Mouse (Mus musculus): Measurements from ENCODE around the gene Eng.

Eng gene

DNA sequence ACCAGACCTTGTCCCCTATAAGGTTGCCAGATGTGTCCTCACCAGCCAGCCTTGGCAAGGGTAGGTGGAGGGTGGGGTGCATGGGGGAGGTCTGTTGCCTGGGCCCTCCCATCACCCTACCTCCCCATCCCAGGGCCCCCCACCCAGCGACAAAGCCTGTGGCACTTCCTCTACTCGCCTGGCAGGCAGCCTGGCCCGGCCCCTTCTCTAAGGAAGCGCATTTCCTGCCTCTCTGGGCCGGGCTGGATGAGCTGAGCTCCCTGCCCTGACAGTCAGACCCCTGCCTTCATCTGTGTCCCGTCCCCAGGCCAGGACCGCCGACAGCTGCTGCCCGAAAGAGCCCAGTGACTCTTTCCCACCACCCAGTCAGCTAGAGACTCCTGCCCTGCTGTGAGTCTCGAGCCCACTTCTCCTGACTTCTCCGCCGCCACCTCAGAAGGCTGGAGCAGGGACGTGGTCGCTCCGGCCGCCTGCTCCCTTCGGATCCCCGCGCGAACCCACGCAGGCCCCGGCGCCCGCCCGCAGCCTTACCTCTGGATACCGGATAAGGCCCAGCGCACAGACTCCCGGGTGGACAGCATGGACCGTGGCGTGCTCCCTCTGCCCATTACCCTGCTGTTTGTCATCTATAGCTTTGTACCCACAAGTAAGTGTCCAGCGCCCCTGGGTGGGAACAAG, at the start of gene Eng:
TSS of gene Eng (plus strand) at position 217 of the 678 bp plus-strand sequence.
- DNase-seq (ENCODE audit: low read depth, low spot score), result no peak

DNA sequence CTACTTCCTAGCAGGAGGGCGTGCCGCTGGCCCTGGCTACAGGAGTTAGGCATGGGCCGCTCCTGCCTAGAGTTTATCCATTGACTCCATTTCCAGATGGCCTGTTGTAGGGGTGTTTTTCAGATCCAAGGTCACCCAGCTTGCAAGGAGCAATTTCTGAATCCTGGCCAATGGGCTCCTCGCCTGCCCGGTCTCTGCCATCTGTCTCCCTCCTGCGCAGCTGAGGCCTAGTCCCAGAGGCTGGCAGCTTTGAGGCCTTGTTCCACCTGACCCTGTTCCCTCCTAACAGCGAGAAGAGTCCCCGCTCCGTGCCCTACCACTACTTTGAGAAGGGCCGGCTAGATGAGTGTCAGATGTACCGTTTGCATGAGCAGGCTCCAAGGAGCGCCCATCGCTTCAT, 49.7 kb upstream of the Eng start:
- no peak for DNase-seq (ENCODE audit: low read depth, low spot score)

DNA sequence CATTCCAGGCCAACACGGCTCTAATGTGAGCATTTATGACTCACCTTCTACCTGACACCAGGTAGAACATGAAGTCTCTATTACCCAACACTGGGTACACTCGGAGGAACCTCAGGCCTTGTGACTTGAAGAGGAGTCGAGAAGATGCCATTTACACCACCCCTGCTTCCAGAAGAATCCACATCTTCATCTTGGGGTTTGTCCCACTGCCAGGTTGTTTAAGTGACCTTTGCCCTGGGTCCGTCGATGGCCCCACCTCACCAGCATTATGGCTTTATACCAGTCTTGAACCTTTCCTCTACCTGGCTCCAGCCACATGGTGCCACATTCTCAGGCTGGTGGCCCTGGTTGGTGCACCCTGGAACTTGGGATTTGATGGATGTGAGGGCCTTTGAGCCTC, 49.1 kb upstream of the Eng start:
- DNase-seq (ENCODE audit: low read depth, low spot score), result no peak

DNA sequence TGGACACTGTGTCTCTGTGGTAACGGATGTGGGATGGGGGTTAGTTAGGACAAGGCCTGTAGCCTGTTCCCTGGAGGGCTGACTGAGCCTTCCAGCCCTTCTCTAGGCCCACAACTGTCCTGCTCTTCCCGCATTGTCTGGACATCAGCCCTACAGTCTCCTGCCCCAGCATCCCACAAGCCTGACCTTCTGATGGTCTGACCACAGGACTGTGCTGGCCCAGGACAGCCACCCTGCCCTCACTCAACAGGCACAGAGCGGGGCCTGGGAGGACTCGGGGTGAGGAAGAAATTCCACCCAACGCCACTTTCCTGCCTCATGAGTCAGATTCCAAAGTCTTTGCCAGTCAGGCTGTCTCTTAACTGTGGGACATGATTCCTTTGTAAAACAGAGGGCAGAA, 48.7 kb upstream of the Eng start:
- DNase-seq (ENCODE audit: low read depth, low spot score), result peak; percentile 72

DNA sequence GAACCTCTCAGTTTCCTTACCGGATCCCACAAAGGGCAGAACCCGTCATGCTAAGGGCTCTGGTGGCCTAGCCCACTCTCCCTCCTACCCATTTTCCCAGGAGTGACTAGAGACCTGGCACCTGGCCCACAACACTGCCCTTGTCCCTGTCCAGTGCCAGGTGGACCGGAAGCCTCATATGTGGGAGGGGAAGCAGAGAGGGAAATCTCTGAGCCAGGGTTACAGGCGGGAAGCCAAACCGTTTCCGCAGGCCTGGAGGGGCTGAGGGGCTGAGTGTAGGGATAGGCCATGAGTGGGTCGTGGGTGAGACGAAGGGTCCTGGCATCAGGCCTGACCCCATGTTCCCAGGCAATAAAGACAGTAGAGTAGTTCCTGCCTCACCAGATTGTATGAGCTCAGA, 47.9 kb upstream of the Eng start:
- no peak for DNase-seq (ENCODE audit: low read depth, low spot score)

DNA sequence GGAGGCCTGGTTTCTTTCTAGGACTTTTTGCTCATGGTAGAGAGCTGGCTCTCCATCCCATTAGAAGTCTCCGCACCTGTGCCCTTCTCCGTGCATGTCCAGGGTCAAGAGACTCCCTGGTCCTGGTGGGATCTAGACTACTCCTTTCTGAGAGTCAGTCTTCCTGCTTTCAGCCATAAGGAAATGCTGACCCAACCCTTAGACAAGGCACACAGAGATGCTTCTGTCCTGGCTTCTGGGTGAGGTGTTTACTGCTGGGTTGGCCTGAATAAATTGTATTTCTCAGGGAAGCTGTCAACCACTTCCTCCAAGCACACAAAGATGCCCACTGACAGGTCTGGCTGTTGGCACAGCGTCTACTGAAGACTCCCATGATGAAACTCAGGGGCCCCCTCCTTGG, 47.0 kb upstream of the Eng start, which contains the start of gene St6galnac6:
TSS of gene St6galnac6 (plus strand) at position 301 of the 400 bp plus-strand sequence.
- DNase-seq (ENCODE audit: low read depth, low spot score), result no peak

DNA sequence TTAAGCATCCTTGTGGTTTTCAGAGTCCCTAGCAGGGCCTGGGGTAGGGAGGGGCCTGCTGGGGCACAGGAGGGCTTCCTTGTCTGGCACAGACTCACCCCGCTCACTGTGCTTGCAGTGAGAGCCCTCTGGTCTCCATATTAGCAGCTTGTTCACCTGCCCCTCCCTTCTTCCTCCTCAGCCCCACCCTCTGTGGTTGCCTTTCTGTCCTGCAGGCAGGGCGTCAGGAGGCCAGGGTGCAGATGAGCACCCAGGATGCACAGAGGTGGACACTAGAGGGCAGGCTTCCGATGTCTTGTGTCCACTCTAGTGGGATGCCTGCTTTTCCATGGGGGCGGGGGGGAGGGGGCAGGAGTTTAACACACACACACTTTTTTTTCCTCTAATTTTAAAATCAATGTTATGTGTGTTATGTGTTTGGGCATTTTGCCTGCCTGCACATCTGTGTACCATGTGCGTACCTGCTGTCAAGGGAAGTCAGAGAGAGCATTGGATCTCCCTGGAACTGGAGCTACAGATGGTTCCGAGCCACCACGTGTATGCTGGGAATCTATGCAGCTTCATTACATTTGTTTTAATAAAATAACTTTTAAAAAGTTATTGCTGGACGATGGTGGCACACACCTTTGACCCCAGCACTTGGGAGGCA, 44.9 kb upstream of the Eng start:
- DNase-seq (ENCODE audit: low read depth, low spot score), result peak; percentile 52

DNA sequence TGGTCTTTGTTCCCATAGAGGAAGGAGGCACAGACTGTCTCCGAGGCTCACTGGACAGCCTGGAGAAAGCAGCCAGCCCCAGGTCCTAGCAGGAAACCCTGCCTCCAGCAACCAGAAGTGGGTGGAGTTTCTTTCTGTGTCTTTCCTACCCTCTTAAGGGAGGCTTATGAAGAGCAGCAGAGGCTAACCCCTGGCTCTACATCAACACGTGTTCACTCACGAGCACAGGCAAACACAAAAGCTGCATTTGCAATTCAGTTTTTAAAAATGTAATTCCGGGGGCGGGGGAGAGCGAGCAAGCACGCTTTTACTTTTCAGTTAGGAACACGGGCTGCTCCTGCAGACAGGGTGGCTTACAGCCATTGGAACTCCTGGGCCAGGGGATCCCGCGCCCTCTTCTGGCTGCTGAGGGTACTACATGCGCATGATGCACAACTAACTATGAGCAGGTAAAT, 43.8 kb upstream of the Eng start:
- peak; percentile 64 for DNase-seq (ENCODE audit: low read depth, low spot score)

DNA sequence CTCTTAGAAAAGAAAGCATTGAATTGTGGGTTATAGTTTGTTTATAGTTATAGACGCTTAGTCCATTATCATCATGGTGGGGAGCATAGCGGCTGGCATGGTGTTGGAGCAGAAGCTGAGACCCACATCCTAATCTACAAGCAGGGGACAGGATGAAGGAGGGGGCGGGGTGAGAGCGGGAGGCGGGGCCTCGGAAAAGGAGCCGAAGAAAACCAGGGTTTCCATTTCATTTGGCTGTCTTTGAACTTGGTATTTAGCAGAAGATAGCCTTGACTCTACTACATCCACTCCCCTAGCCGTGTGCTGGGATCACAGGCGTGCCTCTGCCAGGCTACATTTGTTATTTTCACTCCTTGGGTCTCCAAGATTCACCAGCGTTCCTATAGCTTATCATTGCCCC, 41.8 kb upstream of the Eng start:
- no peak for DNase-seq (ENCODE audit: low read depth, low spot score)

DNA sequence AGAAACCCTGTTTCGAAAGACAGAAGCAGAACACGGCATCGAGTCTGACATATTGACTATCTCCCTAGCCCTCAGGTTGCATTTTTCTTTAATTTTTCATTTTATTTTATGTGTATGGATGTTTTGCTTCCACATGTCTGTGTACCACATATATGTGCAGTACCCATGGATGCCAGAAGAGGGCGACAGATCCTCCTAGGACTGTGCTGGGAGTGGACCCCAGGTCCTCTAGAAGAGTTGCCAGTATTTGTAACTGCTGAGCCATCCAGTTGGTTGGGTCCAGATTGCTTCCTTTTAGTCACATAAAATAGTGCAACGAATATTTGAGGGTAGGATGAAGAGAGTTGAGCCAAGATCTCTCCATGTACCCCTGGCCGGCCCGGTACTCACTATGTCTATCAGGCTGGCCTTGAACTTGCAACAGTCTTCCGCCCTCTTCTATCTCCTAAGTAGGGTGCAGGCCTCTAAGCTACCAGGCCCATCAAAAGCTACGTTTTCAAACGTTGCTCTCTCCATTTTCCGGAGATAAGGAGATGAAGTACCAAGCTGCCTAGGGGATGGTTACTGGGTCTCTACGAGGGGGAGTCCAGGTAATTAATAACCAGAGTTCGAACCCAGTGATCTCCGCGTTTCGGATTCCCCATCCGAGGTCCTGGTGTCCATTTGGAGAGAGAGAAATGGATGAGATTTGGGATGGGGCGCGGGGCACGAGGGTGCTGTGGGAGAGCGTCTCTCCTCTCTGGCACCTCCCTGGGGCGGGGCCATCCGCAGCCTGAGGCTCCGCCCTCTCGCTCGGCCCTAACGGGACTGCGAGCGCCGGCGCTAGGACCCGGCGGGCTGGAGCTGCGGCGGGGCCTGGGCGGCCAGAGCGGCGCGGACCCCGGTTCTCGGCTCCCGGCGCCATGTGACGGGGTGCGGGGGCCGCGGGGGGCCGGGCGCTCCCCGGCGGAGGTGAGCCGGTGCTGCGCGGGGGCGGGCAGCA, 39.9 kb upstream of the Eng start:
- DNase-seq (ENCODE audit: low read depth, low spot score), result peak; percentile 91

DNA sequence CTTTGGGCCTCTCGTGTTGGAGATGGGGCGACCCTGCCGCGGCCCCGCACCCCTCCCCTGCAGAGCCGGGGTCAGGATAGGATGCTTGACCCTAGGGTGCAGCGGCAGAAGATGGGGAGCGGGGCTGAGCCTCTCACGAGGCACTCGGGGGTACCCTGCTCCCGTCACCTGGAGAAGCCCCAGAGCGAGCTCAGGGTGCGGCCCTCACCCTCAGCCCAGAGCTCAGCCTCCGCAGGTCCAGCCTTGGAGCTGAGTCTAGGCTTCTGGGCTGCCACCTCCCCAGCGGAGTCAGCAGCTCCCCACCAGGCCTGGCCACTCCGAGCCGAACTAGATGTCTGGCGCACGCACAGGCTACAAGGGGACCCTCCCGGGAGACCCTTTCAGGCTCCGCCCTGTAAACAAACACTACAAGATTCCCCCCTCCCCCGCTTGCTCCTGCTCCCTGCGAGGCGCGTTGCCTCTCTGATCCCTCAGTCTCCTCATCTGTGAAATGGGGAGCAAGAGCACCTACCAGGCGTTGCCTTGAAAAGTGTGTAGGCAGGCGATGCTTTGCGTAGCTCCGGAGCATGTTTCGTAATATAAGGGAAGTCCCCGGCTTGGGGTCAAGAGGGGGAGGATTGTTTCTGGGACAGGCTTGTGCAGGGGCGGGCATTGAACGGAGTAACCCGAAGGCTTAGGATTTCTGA, 39.0 kb upstream of the Eng start:
- peak; percentile 85 for DNase-seq (ENCODE audit: low read depth, low spot score)

DNA sequence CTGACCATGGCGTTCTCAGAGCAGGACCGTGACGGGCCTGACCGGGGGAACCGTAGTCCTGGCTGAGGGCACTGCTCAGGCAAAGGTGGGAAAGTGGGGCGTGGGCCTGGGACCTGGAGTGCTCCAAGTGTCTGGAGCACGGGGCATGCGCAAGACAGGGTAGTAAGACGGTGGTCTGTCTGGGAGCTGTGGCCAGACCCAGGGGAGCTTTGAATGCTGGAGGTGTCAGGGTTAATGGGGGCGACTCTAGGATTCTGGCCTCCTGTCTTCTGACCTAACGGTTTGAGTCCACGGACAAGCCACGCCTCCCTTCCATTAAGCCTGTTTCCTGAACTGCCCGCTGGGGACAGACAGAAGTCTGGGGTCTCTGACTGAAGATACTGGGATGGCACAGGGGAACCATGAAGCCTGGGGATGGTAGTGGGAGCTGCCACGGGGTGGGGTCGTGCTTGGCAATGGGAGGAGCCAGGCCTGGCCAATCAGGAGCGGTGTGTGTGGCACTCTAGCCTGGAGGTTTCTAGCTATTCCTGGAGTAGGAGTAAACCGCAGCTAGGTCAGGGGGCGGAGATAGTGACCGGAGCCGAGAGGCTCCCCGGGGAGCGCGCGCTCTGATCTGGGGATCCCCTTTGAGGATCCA, 38.1 kb upstream of the Eng start:
- DNase-seq (ENCODE audit: low read depth, low spot score), result peak; percentile 91

DNA sequence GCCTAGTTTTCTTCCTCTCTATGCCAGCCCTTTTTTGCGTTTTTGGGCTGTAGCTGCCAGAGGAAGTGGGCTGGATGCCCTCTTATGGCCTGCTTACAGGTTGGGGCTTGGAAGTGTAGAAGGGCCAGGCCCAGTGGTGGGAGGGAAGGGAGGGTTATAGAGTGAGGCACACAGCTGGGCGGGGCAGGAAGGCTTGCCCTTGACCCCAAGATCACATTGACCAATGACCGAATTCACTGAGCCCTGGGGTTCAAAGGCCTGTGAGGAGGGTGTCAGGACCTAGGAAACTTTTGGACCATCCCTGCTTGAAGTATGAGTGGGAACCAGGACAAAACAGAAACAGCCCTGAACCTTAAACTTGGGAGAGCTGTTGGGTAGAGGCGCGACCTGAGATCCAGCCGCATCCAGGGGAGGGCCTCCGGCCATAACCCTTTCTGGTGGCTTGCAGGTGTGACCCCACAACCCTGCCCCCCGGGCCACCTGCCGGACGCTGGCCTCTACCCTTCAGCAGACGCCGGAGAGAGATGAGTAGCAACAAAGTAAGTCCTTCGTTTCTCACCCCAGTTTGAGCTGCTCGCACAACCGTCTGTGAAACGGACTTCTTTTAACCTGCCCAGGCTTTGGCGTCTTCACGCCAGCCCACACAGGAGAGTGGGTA, 37.5 kb upstream of the Eng start:
- DNase-seq (ENCODE audit: low read depth, low spot score), result no peak

DNA sequence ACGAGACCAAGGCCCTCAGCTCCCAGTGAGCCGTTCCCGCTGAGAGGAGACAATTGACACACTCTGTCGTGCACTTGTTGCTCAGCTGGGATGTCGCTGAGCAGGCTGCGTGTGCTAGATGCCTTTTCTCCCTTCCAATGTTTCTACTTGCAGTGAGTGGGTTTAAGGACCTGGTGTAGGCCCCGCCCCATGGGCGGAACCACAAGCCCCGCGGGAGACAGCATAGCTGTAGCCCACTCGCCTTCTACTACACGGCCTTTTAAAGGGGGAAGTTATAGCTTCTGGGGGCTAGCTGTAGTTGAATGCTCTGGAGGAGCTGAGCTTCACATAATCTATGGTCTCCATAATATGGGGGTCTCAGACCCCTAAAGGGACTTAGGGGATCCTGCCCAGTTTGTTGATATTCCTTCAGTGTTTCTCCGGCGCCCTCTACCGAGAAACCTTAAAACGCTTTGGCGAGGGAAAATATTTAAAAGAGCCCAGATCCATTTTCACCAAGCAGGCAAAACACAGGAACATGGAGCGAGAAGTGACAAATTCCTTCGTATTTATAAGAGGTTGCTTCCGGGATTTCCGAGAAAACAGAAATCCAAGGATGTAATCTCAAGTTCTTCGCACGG, 35.7 kb upstream of the Eng start:
- peak; percentile 44 for DNase-seq (ENCODE audit: low read depth, low spot score)

DNA sequence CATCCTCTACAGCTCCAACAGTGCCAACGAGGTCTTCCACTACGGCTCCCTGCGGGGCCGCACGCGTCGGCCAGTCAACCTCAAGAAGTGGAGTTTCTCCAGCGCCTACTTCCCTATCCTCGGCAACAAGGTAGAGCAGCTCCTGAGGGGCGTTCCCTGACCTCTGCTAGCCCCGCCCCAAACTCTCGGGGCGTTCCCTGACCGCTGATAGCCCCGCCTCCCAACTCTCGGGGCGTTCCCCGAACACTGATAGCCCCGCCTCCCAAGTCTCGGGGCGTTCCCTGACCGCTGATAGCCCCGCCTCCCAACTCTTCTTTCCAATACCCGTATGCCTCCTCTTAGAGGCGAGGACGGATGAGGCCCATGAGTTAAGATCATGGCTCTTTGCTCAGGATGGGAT, 34.1 kb upstream of the Eng start:
- DNase-seq (ENCODE audit: low read depth, low spot score), result no peak

DNA sequence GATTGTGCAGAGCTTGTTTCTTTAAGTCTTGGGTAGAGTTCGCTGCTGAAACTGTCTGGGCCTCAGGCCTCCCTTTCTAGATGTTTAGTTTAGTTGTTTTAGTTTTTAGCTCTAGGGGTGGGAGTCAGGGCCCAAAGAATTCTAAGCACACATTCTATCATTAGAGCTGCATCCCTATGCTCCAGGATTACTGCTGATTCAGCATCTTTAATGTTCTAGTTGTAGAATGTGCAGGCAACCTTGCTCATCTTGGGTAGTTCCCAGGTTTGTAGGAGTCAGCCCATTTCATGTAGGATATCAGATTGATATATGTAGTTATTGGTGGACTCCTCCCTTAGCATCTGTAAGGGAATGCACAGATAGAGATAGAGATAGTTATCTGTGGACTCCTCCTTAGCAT, 29.3 kb upstream of the Eng start:
- DNase-seq (ENCODE audit: low read depth, low spot score), result no peak

DNA sequence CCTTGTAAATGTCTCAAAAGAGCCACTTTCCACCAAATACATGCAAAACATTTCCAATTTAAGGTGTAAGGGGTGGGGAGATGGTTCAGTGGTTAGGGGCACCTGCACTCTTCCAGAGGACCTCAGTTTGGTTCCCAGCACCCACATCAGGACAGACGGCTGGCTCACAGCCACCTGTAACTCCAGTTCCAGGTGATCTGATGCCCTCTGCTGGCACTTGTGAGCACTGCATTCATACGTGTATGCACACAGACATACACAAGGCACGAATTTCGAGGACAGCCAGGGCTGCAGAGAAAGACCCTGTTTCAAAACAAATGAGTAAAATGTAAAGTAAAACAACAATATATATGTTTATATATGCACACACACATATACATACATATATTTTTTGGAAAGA, 28.8 kb upstream of the Eng start:
- peak; percentile 51 for DNase-seq (ENCODE audit: low read depth, low spot score)

DNA sequence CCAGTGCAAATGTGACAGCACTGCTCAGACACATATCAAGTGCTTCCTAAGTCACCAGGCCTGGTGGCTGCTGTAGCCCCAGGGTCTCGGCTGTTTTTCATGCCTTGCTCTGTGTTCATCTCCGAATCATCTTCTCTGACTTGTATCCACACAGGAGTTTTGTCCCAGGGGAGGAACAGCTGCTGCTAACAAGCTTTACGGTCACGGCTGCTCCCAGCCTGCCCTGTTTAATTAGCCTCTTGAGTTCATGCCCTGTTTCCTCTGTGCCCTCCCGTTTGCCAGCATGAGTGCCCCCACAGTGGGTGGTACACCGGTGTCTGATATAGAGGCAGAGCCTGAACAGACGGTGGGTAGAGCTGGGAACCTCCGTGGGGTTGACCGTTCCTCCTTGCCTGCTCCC, 28.3 kb upstream of the Eng start:
- no peak for DNase-seq (ENCODE audit: low read depth, low spot score)

DNA sequence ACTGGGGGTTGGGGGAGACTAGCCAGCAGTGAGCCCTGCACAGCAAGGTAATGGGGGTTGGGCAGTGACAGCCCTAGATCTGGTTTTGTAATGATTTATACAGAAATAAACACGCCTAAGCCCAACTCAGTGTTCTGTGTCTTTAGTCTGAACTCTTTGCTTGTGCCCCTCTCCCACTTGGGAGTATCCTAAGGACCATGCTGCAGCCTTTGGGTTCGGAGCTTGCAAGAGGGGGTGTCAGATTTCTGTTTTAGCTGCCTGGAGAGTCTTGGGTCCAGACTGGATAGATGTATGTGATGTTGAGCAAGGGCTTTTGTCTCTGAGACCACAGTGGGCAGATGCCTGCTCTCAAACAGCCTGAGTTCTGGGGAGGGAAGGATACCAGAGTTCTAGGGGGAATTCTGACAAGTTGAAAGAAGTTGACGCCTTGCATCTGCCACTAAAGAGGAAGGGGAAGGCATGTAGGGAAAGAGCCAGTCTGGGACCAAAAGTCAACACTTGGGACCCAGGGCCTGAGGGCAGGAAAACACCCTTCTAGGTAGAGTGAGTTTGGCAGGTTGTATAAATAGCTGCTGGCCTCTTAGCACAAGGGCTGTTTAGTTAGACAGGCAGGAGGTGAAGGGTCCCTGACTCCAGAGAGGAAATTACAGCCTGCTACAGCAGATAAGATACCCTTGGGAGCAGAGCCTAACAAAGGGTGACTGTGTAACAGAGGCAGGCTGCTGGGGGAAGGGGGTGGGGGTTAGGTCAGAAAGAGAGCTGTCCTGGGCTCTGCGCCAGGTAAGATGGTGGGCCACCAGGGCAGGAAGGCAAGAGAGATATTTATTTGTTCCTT, 25.5 kb upstream of the Eng start:
- DNase-seq (ENCODE audit: low read depth, low spot score), result peak; percentile 78

Data from 3T3-L1 (cell line).